ENCODE assay signal across 8 mouse cellular contexts in the genomic region with DNA sequence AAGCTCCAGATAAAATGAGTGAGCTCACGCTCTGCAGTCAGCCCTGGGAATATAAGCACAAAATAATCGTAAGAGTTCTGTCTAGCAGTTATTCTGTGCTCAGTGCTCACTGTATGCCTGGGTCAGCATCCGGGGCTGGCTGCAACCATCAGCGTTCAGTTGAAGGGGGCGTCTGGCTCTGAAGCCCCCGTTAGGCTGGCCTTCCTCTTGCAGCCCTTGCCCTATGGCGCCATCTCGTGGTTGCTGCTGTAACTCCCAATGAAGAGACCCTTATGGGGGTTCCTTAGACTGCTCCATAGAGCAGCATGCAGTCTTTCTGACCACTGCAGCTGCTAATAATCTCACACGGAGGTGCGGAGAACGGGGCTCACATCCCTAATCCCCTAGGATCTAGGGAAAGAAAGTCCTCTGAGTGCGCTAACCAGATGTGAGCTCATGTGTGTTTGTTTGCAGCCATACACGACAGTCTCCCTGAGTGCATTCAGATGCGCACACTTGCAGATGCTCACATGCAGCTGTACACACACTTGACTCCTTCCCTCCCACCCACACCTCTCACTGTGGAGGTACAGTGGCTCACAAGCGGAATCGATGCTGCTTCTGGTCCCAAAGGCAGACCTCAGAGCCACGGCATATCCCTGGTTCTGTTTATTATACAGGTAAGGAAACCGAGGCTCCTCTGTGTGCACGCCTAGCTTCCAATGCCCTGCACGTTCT. TPM values are rescaled to one million over a fixed set of nuclear protein-coding genes. Genes with fewer than 3 reads are reported as not detected.
DNase-seq lines count a peak whose midpoint lies in the region; ATAC-seq and TF ChIP-seq lines count a peak whose summit lies in the region.

No protein-coding gene starts in this region.

- DNase-seq in MN1 (ENCODE audit: low spot score): peak; percentile 77
- DNase-seq in cerebellum, adult 2 months: peak; percentile 35 to 59
- DNase-seq in hindbrain, embryonic 11.5 days (ENCODE audit: low spot score): peak; percentile 92
- peak; percentile 78 to 94 for DNase-seq in layer of hippocampus, postnatal 25 days (ENCODE audit: extremely low spot score in 1 of 2, low spot score in 1 of 2)
- DNase-seq in lung, postnatal 25 days (ENCODE audit: low spot score): peak; percentile 46
- peak; percentile 78 to 87 for DNase-seq in right cerebral cortex, adult 2 months (ENCODE audit: low spot score in 2 of 2)

- WGBS in cerebellum, adult 2 months: 30% methylated on average over 20 of the region's 20 CpGs
- 36% methylated on average over 20 of the region's 20 CpGs for WGBS in hindbrain, embryonic 11.5 days

- no peaks in the 10 kb centered on the region for H3K9me3 ChIP-seq in hindbrain, embryonic 11.5 days (ENCODE audit: control insufficient read depth, low read length)

- TF ChIP-seq CTCF in cerebellum, adult 2 months (IDR thresholded peaks at IDR 0.05; ENCODE audit: borderline replicate concordance, insufficient read depth, low read depth, low read length): peak; percentile 79

- no peak overlapping the region for H3K27ac ChIP-seq in cerebellum, adult 2 months (ENCODE audit: insufficient read depth, low read length)
- no peak overlapping the region for H3K27ac ChIP-seq in hindbrain, embryonic 11.5 days (ENCODE audit: low read depth, low read length)

- H3K4me2 ChIP-seq in hindbrain, embryonic 11.5 days (replicated peaks; ENCODE audit: low read depth, low read length): no peak overlapping the region

- H3K27me3 ChIP-seq in cerebellum, adult 2 months (ENCODE audit: control insufficient read depth, insufficient read depth, low read length): no peaks in the 10 kb centered on the region
- H3K27me3 ChIP-seq in hindbrain, embryonic 11.5 days (ENCODE audit: control insufficient read depth, insufficient read depth, low read length): no peaks in the 10 kb centered on the region

- peak; percentile 64; the same call in 1 of the 2 replicates for ATAC-seq in frontal cortex, adult (ENCODE audit: low TSS enrichment)
- peak; percentile 86 for ATAC-seq in hindbrain, embryonic 11.5 days (ENCODE audit: low FRiP score)
- ATAC-seq in erythroid progenitor cell, adult 5-6 weeks (replicated peaks; ENCODE audit: low FRiP score, poor library complexity, severe bottlenecking): no peak

- TF ChIP-seq POLR2A in cerebellum, adult 2 months (IDR thresholded peaks at IDR 0.05; ENCODE audit: borderline replicate concordance, insufficient read depth, low read length): no peak

- H3K9ac ChIP-seq in hindbrain, embryonic 11.5 days (ENCODE audit: low read depth, low read length): no peak overlapping the region

- peaks cover 3% of the 10 kb centered on the region for H3K4me1 ChIP-seq in cerebellum, adult 2 months (ENCODE audit: control insufficient read depth, insufficient read depth, low read length)
- H3K4me1 ChIP-seq in hindbrain, embryonic 11.5 days (replicated peaks; ENCODE audit: control insufficient read depth, insufficient read depth, low read length): no peaks in the 10 kb centered on the region

- peaks cover 3% of the 10 kb centered on the region; the same call in 1 of the 2 replicates for H3K36me3 ChIP-seq in hindbrain, embryonic 11.5 days (ENCODE audit: control insufficient read depth, insufficient read depth, low read length)

- no peak overlapping the region for H3K4me3 ChIP-seq in cerebellum, adult 2 months (replicated peaks; ENCODE audit: insufficient read depth, low read depth, low read length)
- H3K4me3 ChIP-seq in hindbrain, embryonic 11.5 days (ENCODE audit: low read depth, low read length): no peak overlapping the region

RNA-seq across cellular contexts. Expression of a gene that starts 39.7 kb away (rescaled TPM):
- polyA plus RNA-seq in cerebellum, adult 2 months (2012; rRNA removed): 18.9 and 19.5 TPM in 2 replicates
- 38.9 and 44.2 TPM in 2 replicates for polyA plus RNA-seq in hindbrain, embryonic 11.5 days (2014; fragmentation: Nextera tagmentation; extraction: Ambion mirVana)
- 10 to 100 TPM; 25.5 to 26.9 TPM for total RNA-seq in layer of hippocampus, postnatal 25 days (2021)
- total RNA-seq in erythroid progenitor cell, adult 5-6 weeks (2015; ENCODE audit: low replicate concordance): 11.9 and 18.0 TPM in 2 replicates
- total RNA-seq in erythroid progenitor cell, adult 5-6 weeks (2017; ENCODE audit: low replicate concordance): 17.6 and 20.0 TPM in 2 replicates
